Mouse (Mus musculus) v-Abl transformed pro-B cells (cell line): ENCODE measurements around the gene Cdk5rap3.

Experiments used
- in situ Hi-C, 2 experiments: fragments of 400-800 bp; cut with MboI; formaldehyde crosslinking; loops; one replicate each; pipeline ENCODE4 v1.15.1; 2025; ENCODE audit not compliant: unreplicated experiment in 2 of 2

The Cdk5rap3 gene

GRCm38 (mm10) chr11:96934921-96935356, 18.6 kb upstream of the Cdk5rap3 start:
- in situ Hi-C loops, result no loop called here

GRCm38 (mm10) chr11:96933562-96934276, 17.4 kb upstream of the Cdk5rap3 start:
- in situ Hi-C loops, result no loop called here

GRCm38 (mm10) chr11:96931327-96932062, 15.2 kb upstream of the Cdk5rap3 start:
- in situ Hi-C loops, result no loop called here

GRCm38 (mm10) chr11:96929766-96930331, 13.6 kb upstream of the Cdk5rap3 start:
- in situ Hi-C loops, result no loop called here

GRCm38 (mm10) chr11:96929096-96929765, 12.9 kb upstream of the Cdk5rap3 start:
- in situ Hi-C loops, result no loop called here

GRCm38 (mm10) chr11:96928691-96929090, 12.4 kb upstream of the Cdk5rap3 start:
- in situ Hi-C loops, result no loop called here

- in situ Hi-C loops, result no loop called here
Observed at GRCm38 (mm10) chr11:96928088-96928487, 11.8 kb upstream of the Cdk5rap3 start, which contains the start of gene Prr15l. Gene Prr15l (plus strand): TSS chr11:96928104.

- in situ Hi-C loops, result no loop called here
Observed at GRCm38 (mm10) chr11:96926587-96926986, 10.3 kb upstream of the Cdk5rap3 start.

GRCm38 (mm10) chr11:96925469-96926148, 9.3 kb upstream of the Cdk5rap3 start:
- in situ Hi-C loops, result no loop called here

GRCm38 (mm10) chr11:96924861-96925260, 8.6 kb upstream of the Cdk5rap3 start:
- in situ Hi-C loops, result no loop called here

GRCm38 (mm10) chr11:96919003-96919402, 2.7 kb upstream of the Cdk5rap3 start:
- in situ Hi-C loops, result loop anchor here (5.0 kb wide), 3 partner anchors 43 to 268 kb away; partner anchors contain the start of genes Scrn2 (in 2 of the 2) and Kpnb1 (in 1 of the 2)

GRCm38 (mm10) chr11:96917415-96917814, 1.1 kb upstream of the Cdk5rap3 start:
- in situ Hi-C loops, result loop anchor here (5.0 kb wide), 3 partner anchors 45 to 270 kb away; partner anchors contain the start of genes Scrn2 (in 2 of the 2) and Kpnb1 (in 1 of the 2)

- in situ Hi-C loops, result loop anchor here (5.0 kb wide), 3 partner anchors 45 to 270 kb away; partner anchors contain the start of genes Scrn2 (in 2 of the 2) and Kpnb1 (in 1 of the 2)
Observed at GRCm38 (mm10) chr11:96916885-96917396, 645 bp upstream of the Cdk5rap3 start.

- in situ Hi-C loops, result loop anchor here in 1 of 2 experiments (5.0 kb wide), 1 partner anchor 45 kb away; no protein-coding TSS in a partner anchor
Observed at GRCm38 (mm10) chr11:96912682-96913081, 3.6 kb downstream of the Cdk5rap3 start.

- in situ Hi-C loops, result loop anchor here in 1 of 2 experiments (5.0 kb wide), 1 partner anchor 43 kb away; no protein-coding TSS in a partner anchor
Observed at GRCm38 (mm10) chr11:96910003-96910402, 6.3 kb downstream of the Cdk5rap3 start.

GRCm38 (mm10) chr11:96908594-96908993, 7.7 kb downstream of the Cdk5rap3 start:
- in situ Hi-C loops, result loop anchor here in 1 of 2 experiments (5.0 kb wide), 1 partner anchor 36 kb away; no protein-coding TSS in a partner anchor

GRCm38 (mm10) chr11:96906431-96907161, 9.7 kb downstream of the Cdk5rap3 start:
- in situ Hi-C loops, result loop anchor here in 1 of 2 experiments (5.0 kb wide), 1 partner anchor 34 kb away; no protein-coding TSS in a partner anchor
